Mouse (Mus musculus): ENCODE data around the gene Enkur. TPM values are rescaled to one million over a fixed set of nuclear protein-coding genes. Genes with fewer than 3 reads are reported as not detected.
"Not testable (repeated sequence)": the region's sequence is repeated elsewhere in the genome, so short reads cannot be mapped to it uniquely, and the experiment has no call there.

Gene Enkur
- 0.02 TPM in 1 of 2 replicates, not detected in the other for polyA plus RNA-seq (2012; rRNA removed)
- polyA plus RNA-seq (2014; fragmentation: Nextera tagmentation; extraction: Ambion mirVana), result not detected in 2 replicates

DNA sequence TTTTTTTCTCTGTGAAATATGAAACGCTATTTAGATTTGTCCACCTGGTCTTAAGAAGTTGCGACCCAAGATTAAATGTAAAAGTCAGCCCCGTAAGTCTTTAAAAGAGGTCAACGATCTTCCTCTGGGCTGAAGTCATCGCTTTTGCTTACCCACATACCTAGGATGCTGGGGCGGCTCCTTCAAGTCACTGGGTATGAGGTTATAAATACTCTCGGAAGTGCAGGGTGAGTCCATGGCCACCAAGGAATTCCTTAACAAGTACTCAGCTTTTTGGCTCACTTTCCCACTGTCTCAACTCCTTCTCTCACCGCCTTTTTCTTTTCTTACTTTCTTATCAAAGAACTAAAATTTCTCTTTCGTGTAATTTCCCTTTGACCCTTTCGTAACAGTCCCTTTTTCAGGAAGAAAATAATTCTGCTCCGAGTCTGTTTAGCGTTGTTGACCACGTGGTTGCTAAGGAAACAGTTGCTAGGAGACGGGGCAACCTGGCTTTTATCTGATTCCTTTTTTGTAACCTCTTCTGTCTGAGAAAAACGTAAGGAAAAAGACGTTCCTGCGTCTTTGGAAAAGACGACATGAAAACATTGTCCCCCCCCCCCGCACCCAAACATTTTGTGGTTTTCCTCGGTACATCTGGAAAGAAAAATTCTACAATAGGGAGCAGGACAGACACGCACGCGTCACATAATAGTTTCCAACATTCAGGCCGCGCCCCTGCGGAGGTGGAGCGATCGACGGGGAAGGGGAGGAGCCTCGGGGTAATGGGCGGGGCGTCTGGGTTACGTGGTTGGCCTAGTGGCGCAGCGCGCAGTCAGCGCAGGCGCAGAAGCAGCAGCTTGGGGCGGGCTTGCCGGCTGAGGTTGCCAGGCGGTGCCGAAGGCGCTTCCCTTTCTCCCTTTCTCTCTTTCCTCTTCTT lies at the start of gene Enkur, which contains the start of gene Thnsl1:
Enkur (minus strand) TSS at position 454 of the 919 bp plus-strand sequence.
Thnsl1 (plus strand) TSS at position 813 of the 919 bp plus-strand sequence.
- Histone ChIP-seq H3K27ac (no peak within 1 kb of the TSS), H3K36me3 (replicated peaks; ENCODE audit: control insufficient read depth, insufficient read depth, low read depth) (no peaks in the 10 kb centered on the region), H3K4me1 (replicated peaks; ENCODE audit: control insufficient read depth in 2 of 2, insufficient read depth in 2 of 2, low read length in 1 of 2) (peaks cover 9 to 10% of the 10 kb centered on the region in 2 experiments), H3K4me3 (ENCODE audit: insufficient read depth in 1 of 2, low read depth in 2 of 2, low read length in 2 of 2) (peak within 1 kb of the TSS; percentile 66 to 81), H3K9ac (replicated peaks) (peak within 1 kb of the TSS; percentile 62), H3K9me3 (ENCODE audit: control insufficient read depth, low read length) (no peaks in the 10 kb centered on the region), H3K4me2 (ENCODE audit: low read depth) (peak within 1 kb of the TSS; percentile 87), H3K27me3 (ENCODE audit: control insufficient read depth, insufficient read depth, low read length) (no peaks in the 10 kb centered on the region)
- TF ChIP-seq CTCF (IDR thresholded peaks at IDR 0.05; ENCODE audit: low read depth) (0 out of 2 replicates have a peak, but pooled peaks have one; percentile 9), EP300 (IDR thresholded peaks at IDR 0.05; ENCODE audit: low read depth) (no peak)
- ATAC-seq (ENCODE audit: insufficient read depth) (peak; percentile 99), DNase-seq (ENCODE audit: low read depth in 3 of 3, low spot score in 3 of 3) (peak; percentile 84 to 90 (median 86))
- WGBS (ENCODE audit: insufficient replicate concordance), result 3% methylated on average over 43 of the region's 43 CpGs

DNA sequence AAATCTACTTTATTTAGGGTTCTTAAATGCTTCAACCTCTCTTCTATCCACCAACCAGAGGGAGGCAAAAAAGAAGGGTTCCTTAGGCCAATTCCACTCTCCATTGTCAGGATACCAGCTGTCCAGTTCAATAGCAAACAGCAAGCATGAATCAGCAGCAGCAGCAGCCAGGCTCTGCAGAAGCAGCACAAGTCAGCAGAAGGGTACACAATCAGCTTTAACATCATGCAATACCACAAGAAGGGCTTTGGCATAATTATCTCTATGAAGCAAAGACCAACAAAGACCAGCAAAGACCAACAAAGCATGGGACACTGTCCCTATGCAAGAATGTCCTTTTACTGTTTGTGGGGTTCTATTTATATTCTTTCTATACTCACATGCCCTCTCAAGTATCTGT lies 49.1 kb upstream of the Enkur start:
- Histone ChIP-seq H3K4me3 (ENCODE audit: insufficient read depth in 1 of 2, low read depth in 2 of 2, low read length in 2 of 2) (no peak overlapping the region), H3K27me3 (ENCODE audit: control insufficient read depth, insufficient read depth, low read length) (no peaks in the 10 kb centered on the region), H3K9ac (replicated peaks) (no peak overlapping the region), H3K36me3 (replicated peaks; ENCODE audit: control insufficient read depth, insufficient read depth, low read depth) (no peaks in the 10 kb centered on the region), H3K4me2 (ENCODE audit: low read depth) (no peak overlapping the region), H3K9me3 (ENCODE audit: control insufficient read depth, low read length) (no peaks in the 10 kb centered on the region), H3K27ac (no peak overlapping the region), H3K4me1 (replicated peaks; ENCODE audit: control insufficient read depth in 2 of 2, insufficient read depth in 2 of 2, low read length in 1 of 2) (peaks cover 0 to 6% of the 10 kb centered on the region in 2 experiments; a peak in 2 of 4 replicates)
- DNase-seq (ENCODE audit: low read depth in 3 of 3, low spot score in 3 of 3) (no peak), ATAC-seq (ENCODE audit: insufficient read depth) (no peak)
- no peak for TF ChIP-seq CTCF (IDR thresholded peaks at IDR 0.05; ENCODE audit: low read depth)
- no peak for TF ChIP-seq EP300 (IDR thresholded peaks at IDR 0.05; ENCODE audit: low read depth)

DNA sequence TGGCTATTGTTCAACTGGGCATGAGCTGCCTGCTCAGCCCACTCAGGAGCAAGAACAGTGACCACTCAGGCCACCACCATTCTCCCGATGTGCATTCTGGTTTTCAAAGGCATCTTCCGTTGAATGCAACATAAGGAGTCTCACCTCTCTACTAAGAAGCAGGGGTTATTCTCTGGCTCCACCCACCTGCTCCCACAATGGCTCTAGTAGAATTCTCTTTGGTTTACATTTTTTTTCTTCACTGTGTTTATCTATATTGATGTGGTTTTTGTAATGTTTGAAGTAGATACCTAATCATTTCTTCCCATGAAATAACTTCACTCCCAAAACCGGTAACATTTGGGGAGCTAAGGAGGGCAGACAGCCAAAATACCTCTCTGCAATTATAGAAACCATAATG lies 48.5 kb upstream of the Enkur start:
- DNase-seq (ENCODE audit: low read depth in 3 of 3, low spot score in 3 of 3), result no peak

DNA sequence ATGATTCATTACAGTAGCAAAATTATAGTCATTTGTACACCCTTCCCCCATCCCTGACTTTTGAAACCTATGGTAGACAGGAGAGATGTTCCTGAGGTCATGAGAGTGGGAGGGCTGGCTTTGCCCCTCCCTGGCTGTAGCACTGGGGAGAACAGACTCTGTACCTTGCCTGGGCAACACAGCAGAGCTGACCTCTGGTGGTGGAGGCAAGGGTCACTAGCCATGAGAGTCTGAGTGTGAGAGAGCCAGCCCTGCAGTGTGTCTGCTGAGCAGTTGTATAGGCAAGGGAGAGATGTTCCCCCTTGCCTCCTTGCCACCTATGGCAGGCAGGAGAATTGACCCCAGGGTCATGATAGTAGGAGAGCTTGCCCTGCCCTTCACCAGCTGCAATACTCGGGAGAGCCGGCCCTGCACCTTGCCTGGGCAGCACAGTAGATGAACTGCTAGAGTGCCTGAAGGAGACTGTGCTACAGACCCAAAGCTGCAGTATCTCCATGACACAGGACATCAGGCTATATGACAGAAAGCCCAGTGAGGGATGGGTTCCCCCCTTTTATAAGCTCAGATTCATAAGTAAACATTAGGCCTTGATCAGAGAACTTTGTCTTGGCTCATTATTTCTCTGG lies 40.4 kb upstream of the Enkur start:
- no peak overlapping the region for H3K4me2 ChIP-seq (ENCODE audit: low read depth)
- no peaks in the 10 kb centered on the region for H3K9me3 ChIP-seq (ENCODE audit: control insufficient read depth, low read length)
- peaks cover 0 to 2% of the 10 kb centered on the region in 2 experiments; a peak in 2 of 4 replicates for H3K4me1 ChIP-seq (replicated peaks; ENCODE audit: control insufficient read depth in 2 of 2, insufficient read depth in 2 of 2, low read length in 1 of 2)
- no peaks in the 10 kb centered on the region for H3K36me3 ChIP-seq (replicated peaks; ENCODE audit: control insufficient read depth, insufficient read depth, low read depth)
- no peaks in the 10 kb centered on the region for H3K27me3 ChIP-seq (ENCODE audit: control insufficient read depth, insufficient read depth, low read length)
- no peak overlapping the region for H3K4me3 ChIP-seq (ENCODE audit: insufficient read depth in 1 of 2, low read depth in 2 of 2, low read length in 2 of 2)
- TF ChIP-seq CTCF (IDR thresholded peaks at IDR 0.05; ENCODE audit: low read depth) (peak; percentile 55), EP300 (IDR thresholded peaks at IDR 0.05; ENCODE audit: low read depth) (no peak)
- no peak overlapping the region for H3K27ac ChIP-seq
- 51% methylated on average over 2 of the region's 2 CpGs for WGBS (ENCODE audit: insufficient replicate concordance)
- peak in 2 of 3 experiments; percentile 13 for DNase-seq (ENCODE audit: low read depth in 3 of 3, low spot score in 3 of 3)
- H3K9ac ChIP-seq (replicated peaks), result no peak overlapping the region
- peak; percentile 86 for ATAC-seq (ENCODE audit: insufficient read depth)

More for the DNA sequence above, 48.5 kb upstream of the Enkur start:
- Histone ChIP-seq H3K4me2 (ENCODE audit: low read depth) (no peak overlapping the region), H3K27me3 (ENCODE audit: control insufficient read depth, insufficient read depth, low read length) (no peaks in the 10 kb centered on the region), H3K27ac (no peak overlapping the region), H3K4me1 (replicated peaks; ENCODE audit: control insufficient read depth in 2 of 2, insufficient read depth in 2 of 2, low read length in 1 of 2) (peaks cover 0 to 4% of the 10 kb centered on the region in 2 experiments; a peak in 2 of 4 replicates), H3K9ac (replicated peaks) (no peak overlapping the region), H3K4me3 (ENCODE audit: insufficient read depth in 1 of 2, low read depth in 2 of 2, low read length in 2 of 2) (no peak overlapping the region), H3K9me3 (ENCODE audit: control insufficient read depth, low read length) (no peaks in the 10 kb centered on the region), H3K36me3 (replicated peaks; ENCODE audit: control insufficient read depth, insufficient read depth, low read depth) (no peaks in the 10 kb centered on the region)
- no peak for ATAC-seq (ENCODE audit: insufficient read depth)
- WGBS (ENCODE audit: insufficient replicate concordance), result 47% methylated on average over 3 of the region's 3 CpGs
- TF ChIP-seq EP300 (IDR thresholded peaks at IDR 0.05; ENCODE audit: low read depth) (no peak), CTCF (IDR thresholded peaks at IDR 0.05; ENCODE audit: low read depth) (no peak)

DNA sequence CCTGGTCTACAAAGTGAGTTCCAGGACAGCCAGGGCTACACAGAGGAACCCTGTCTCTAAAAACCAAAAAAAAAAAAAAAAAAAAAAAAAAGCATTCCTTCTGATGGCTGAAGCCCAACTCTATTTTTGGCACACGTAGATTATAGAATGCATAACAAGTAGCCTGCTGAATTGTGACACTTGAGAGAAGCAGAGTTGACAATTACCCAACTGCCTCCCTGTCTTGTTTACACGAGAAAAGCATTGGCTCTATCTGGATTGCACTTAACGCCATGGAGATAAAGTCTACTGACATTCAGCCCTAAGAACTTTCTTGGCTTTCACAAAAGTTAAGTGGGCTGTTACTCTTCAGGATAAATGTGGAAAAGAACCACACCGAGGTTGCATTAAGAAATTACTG lies 39.8 kb upstream of the Enkur start:
- TF ChIP-seq EP300 (IDR thresholded peaks at IDR 0.05; ENCODE audit: low read depth) (no peak), CTCF (IDR thresholded peaks at IDR 0.05; ENCODE audit: low read depth) (no peak)
- no peak overlapping the region for H3K9ac ChIP-seq (replicated peaks)
- peaks cover 0 to 2% of the 10 kb centered on the region in 2 experiments; a peak in 2 of 4 replicates for H3K4me1 ChIP-seq (replicated peaks; ENCODE audit: control insufficient read depth in 2 of 2, insufficient read depth in 2 of 2, low read length in 1 of 2)
- WGBS (ENCODE audit: insufficient replicate concordance), result 53% methylated on average over 4 of the region's 4 CpGs
- H3K4me2 ChIP-seq (ENCODE audit: low read depth), result no peak overlapping the region
- no peak overlapping the region for H3K4me3 ChIP-seq (ENCODE audit: insufficient read depth in 1 of 2, low read depth in 2 of 2, low read length in 2 of 2)
- H3K27me3 ChIP-seq (ENCODE audit: control insufficient read depth, insufficient read depth, low read length), result no peaks in the 10 kb centered on the region
- H3K27ac ChIP-seq, result no peak overlapping the region
- ATAC-seq (ENCODE audit: insufficient read depth), result no peak
- H3K9me3 ChIP-seq (ENCODE audit: control insufficient read depth, low read length), result no peaks in the 10 kb centered on the region
- DNase-seq (ENCODE audit: low read depth in 3 of 3, low spot score in 3 of 3), result no peak
- no peaks in the 10 kb centered on the region for H3K36me3 ChIP-seq (replicated peaks; ENCODE audit: control insufficient read depth, insufficient read depth, low read depth)

DNA sequence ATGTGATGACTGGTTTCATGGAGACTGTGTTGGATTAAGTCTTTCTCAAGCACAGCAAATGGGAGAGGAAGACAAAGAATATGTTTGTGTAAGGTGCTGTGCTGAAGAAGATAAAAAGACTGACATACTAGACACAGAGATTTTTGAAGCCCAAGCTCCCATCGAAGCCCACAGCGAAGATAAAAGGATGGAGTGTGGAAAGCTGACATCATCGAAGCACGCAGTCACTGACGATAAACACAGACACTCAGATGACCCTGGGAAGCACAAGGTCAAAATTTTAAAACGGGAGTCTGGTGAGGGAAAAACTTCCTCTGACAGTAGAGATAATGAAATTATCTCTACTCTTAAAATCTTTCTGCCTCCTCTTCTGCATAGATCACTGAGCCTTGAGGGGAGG lies 38.9 kb upstream of the Enkur start:
- WGBS (ENCODE audit: insufficient replicate concordance), result 50% methylated on average over 3 of the region's 6 CpGs
- H3K4me3 ChIP-seq (ENCODE audit: insufficient read depth in 1 of 2, low read depth in 2 of 2, low read length in 2 of 2); H3K4me1 ChIP-seq (replicated peaks; ENCODE audit: control insufficient read depth in 2 of 2, insufficient read depth in 2 of 2, low read length in 1 of 2); DNase-seq (ENCODE audit: low read depth in 3 of 3, low spot score in 3 of 3); H3K9me3 ChIP-seq (ENCODE audit: control insufficient read depth, low read length); ATAC-seq (ENCODE audit: insufficient read depth); H3K4me2 ChIP-seq (ENCODE audit: low read depth); H3K9ac ChIP-seq (replicated peaks); H3K36me3 ChIP-seq (replicated peaks; ENCODE audit: control insufficient read depth, insufficient read depth, low read depth); H3K27ac ChIP-seq; H3K27me3 ChIP-seq (ENCODE audit: control insufficient read depth, insufficient read depth, low read length): not testable (repeated sequence)

All from liver, embryonic 14.5 days (tissue).